Mouse (Mus musculus): ENCODE results near the gene Cnn1.

DNA sequence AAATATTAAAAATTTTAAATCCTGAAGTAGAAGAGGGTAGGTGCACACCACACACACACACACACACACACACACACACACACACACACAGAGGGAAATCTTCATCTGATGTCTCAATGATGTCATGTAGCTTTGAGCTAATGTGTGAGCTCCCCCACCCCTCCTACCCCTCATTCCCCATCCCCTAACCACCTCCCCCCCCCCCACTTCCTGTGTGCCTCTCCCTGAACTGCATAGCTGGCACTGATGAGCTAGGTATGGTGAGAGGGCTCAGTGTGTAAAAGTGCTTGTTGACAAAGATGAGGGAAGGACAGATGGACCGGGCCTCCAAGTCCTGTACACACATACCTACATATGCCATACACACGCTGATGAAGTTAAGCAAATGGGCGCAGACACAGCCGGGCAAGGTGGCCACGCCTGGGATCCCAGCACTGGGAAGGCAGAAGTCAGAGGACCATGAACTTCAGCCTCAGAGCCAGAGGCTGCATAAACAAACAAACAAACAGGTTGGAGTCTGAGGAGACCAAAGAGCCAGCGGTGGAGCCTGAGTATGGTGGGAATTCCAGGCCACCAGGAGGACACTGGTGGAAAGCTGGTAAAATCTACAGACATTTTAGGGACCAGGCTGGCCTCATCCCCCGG lies 35.4 kb downstream of the Cnn1 start:
- no peak for TF ChIP-seq EP300 (IDR thresholded peaks at IDR 0.05; ENCODE audit: insufficient read depth, low read depth, low read length)
- no peak for TF ChIP-seq CTCF (IDR thresholded peaks at IDR 0.05; ENCODE audit: low read depth, low read length)

Data from ES-Bruce4 (cell line).